Mouse (Mus musculus) forebrain, embryonic 12.5 days (tissue): Measurements from ENCODE around the gene Dock1. TPM values are rescaled to one million over a fixed set of nuclear protein-coding genes. Genes with fewer than 3 reads are reported as not detected.
A peak's percentile ranks its signal among the peaks of the same experiment; 100 is the strongest.

Experiments used
- ATAC-seq: fragments of 200-750 bp; cut with Nextera tagmentation; 2 replicates; pipeline ENCODE4 v1.8.0; 2017; ENCODE audit warnings: moderate TSS enrichment; ENCODE audit not compliant: low FRiP score
- H3K27ac ChIP-seq: fragments of 300-500 bp; sonication (generic); 2 replicates; pipeline ENCODE4 v1.5.1; 2016; ENCODE audit warnings: mild to moderate bottlenecking
- H3K27me3 ChIP-seq: fragments of 300-500 bp; sonication (generic); 2 replicates; pipeline ENCODE4 v1.6.1; 2016; ENCODE audit warnings: mild to moderate bottlenecking
- H3K36me3 ChIP-seq: fragments of 300-500 bp; sonication (generic); replicated peaks from 2 replicates; pipeline ENCODE4 v1.6.1; 2016; ENCODE audit warnings: mild to moderate bottlenecking
- H3K4me1 ChIP-seq: fragments of 300-500 bp; sonication (generic); 2 replicates; pipeline ENCODE4 v1.6.1; 2016
- H3K4me2 ChIP-seq: fragments of 300-500 bp; sonication (generic); 2 replicates; pipeline ENCODE4 v1.6.1; 2016; ENCODE audit warnings: mild to moderate bottlenecking, moderate library complexity
- H3K4me3 ChIP-seq: fragments of 300-500 bp; sonication (generic); replicated peaks from 2 replicates; pipeline ENCODE4 v1.5.1; 2016; ENCODE audit warnings: mild to moderate bottlenecking
- H3K9ac ChIP-seq: fragments of 300-500 bp; sonication (generic); 2 replicates; pipeline ENCODE4 v1.6.1; 2016; ENCODE audit warnings: mild to moderate bottlenecking
- H3K9me3 ChIP-seq: fragments of 300-500 bp; sonication (generic); 2 replicates; pipeline ENCODE4 v1.6.1; 2016
- WGBS: fragments of 180-500 bp; shearing (Covaris S2); methylation state at CpG from one replicate; pipeline ENCODE4 v1.1.7; 2016; 5-methylcytosine and 5-hydroxymethylcytosine counted together
- polyA plus RNA-seq: library from polyadenylated mRNA; unstranded; fragments of >200 nt; fragmentation: Nextera tagmentation; extraction: Ambion mirVana; gene quantifications from 2 replicates; pipeline ENCODE4 v1.2.1, GENCODE M21; 2016

Gene Dock1
- polyA plus RNA-seq, 1 experiment from 2014 or later, result 24.4 TPM

DNA sequence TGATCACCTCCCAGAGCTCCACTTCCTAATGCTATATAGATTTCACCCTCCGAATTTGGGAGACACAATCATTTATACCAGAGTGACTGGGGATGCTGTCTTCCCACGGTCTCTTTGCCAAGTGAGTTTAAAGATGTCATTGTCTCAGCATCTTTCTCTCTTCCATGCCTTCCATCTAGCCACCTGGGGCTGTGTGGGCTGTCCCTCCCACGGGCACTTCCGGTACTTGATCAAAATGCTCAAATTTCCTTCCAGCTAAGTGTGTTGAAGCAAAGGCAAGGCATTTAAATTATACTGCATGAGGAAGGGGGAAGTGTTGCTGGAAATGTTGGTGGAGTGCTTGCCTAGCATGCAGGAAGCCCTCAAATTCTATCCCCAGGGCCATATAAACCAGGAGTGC lies 388.6 kb downstream of the Dock1 start:
- 87% methylated on average over 4 of the region's 4 CpGs for WGBS
- Histone ChIP-seq H3K4me3 (no peak overlapping the region), H3K9me3 (0 out of 2 replicates have a peak, but pooled peaks cover 8% of the 10 kb centered on the region), H3K9ac (no peak overlapping the region), H3K36me3 (0 out of 2 replicates have a peak, but pooled peaks cover 3% of the 10 kb centered on the region), H3K4me2 (no peak overlapping the region), H3K27me3 (no peaks in the 10 kb centered on the region), H3K4me1 (no peaks in the 10 kb centered on the region), H3K27ac (no peak overlapping the region)
- ATAC-seq, result no peak

DNA sequence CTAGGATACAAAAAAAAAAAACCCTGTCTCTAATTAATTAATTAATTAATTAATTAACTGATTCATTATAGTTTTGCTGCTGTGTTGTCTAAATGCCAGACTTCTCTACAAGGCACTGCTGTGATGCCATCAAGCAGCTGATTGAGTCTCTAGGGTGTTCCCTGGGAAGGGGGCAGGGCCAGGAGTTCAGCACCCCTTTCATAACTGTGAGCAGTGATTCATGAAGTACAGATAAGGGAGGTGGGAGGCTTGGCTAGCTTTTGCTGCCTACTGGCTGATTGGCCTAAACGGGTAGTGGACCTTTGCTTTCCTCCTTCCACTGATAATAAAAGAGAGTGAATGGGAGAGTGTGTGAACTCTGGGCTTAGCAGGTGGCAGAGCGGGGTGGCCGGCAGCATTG lies 389.1 kb downstream of the Dock1 start:
- no peaks in the 10 kb centered on the region for H3K27me3 ChIP-seq
- no peak overlapping the region for H3K4me3 ChIP-seq
- no peak overlapping the region for H3K4me2 ChIP-seq
- no peak overlapping the region for H3K9ac ChIP-seq
- H3K4me1 ChIP-seq, result no peaks in the 10 kb centered on the region
- ATAC-seq, result no peak
- 0 out of 2 replicates have a peak, but pooled peaks cover 8% of the 10 kb centered on the region for H3K9me3 ChIP-seq
- H3K27ac ChIP-seq, result no peak overlapping the region
- H3K36me3 ChIP-seq, result 0 out of 2 replicates have a peak, but pooled peaks cover 3% of the 10 kb centered on the region
- 87% methylated on average over 3 of the region's 3 CpGs for WGBS

DNA sequence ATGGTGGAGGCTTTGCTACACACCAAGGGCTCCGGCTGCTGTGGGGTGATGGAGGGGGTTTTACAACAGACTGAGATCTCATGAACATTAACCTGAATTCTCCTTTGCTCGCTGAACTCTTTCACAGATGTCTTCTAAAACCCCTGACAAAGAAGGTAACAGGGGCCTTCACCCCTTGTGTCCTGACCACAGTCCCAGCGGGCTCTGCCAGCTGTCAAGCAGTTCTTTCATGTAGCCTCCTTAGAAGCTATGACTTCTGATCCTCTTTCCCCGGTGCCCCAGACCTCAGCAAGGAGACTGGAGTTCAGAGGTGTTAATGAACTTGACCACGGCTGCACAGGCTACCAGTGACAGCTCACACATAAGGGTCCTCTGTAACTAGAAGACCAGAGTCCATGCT lies 393.4 kb downstream of the Dock1 start:
- Histone ChIP-seq H3K36me3 (0 out of 2 replicates have a peak, but pooled peaks cover 3% of the 10 kb centered on the region), H3K4me2 (no peak overlapping the region), H3K4me3 (no peak overlapping the region), H3K27ac (no peak overlapping the region), H3K9ac (no peak overlapping the region), H3K27me3 (no peaks in the 10 kb centered on the region), H3K9me3 (0 out of 2 replicates have a peak, but pooled peaks cover 8% of the 10 kb centered on the region), H3K4me1 (peaks cover 8% of the 10 kb centered on the region)
- ATAC-seq, result no peak
- 89% methylated on average over 5 of the region's 5 CpGs for WGBS

DNA sequence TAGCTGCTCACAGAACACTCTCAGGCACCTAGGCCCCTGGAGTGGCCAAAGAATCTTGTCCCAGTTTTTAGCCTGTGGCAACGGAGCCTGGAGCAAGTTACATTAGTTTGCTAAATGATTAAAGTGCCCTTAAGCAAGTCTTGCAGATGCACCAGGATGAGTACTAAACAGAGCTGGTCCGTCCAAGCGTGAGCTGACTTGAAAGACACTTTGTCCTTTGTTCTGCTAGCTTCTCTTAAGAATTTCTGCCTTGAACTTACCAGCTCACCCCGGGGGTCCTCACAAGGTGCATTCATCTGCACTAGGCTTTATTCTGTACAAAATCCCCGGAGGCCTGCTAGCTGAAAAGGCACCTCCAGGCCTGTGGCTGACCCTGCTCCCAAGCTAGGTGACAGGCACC lies 394.8 kb downstream of the Dock1 start:
- Histone ChIP-seq H3K36me3 (0 out of 2 replicates have a peak, but pooled peaks cover 2% of the 10 kb centered on the region), H3K4me1 (peaks cover 8% of the 10 kb centered on the region), H3K9ac (no peak overlapping the region), H3K4me3 (no peak overlapping the region), H3K4me2 (no peak overlapping the region), H3K27me3 (no peaks in the 10 kb centered on the region), H3K27ac (no peak overlapping the region), H3K9me3 (peaks cover 5% of the 10 kb centered on the region; the same call in 1 of the 2 replicates)
- ATAC-seq, result no peak
- WGBS, result 18% methylated on average over 5 of the region's 5 CpGs

DNA sequence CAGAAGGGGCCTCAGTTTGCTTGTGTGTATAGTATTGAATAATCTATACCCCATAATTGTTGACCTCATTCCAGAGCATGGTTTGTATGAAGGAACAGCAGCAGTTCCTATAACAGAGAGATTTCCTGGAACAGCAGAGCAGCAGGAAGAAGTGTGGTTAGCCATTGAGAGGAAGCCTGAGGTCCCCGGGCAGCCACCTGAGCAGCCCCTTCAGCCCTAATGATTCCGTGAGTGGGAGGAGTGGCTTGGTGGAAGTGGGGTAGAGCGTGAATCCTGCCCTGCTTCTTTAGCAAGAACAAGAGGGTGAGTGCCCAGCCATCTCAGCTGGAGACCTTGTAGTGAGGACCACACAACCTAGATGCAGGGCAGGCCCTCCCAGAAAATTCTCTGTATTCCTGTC lies 398.4 kb downstream of the Dock1 start:
- no peak overlapping the region for H3K4me2 ChIP-seq
- H3K27ac ChIP-seq, result no peak overlapping the region
- ATAC-seq, result no peak
- WGBS, result 89% methylated on average over 3 of the region's 3 CpGs
- H3K9ac ChIP-seq, result no peak overlapping the region
- H3K4me3 ChIP-seq, result no peak overlapping the region
- no peaks in the 10 kb centered on the region for H3K27me3 ChIP-seq
- H3K36me3 ChIP-seq, result no peaks in the 10 kb centered on the region
- H3K4me1 ChIP-seq, result peaks cover 8% of the 10 kb centered on the region
- H3K9me3 ChIP-seq, result peaks cover 3% of the 10 kb centered on the region; the same call in 1 of the 2 replicates

DNA sequence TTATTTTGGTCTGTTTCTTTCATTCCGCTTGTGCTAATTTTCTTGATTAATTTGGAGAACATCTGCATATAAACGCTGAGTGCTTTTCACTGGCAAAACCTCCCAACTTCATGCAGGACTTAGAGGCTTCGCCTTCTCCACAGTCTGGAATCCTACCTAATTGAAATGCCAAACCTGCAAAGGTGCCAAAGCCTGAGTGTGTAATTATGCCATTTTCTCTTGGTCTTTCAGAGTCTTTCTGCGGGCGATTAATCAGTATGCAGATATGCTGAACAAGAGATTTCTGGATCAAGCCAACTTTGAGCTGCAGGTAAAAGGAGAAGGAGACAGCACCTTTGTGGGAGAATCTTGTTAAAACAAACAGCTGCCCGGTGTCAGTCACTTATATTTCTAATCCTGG lies 406.4 kb downstream of the Dock1 start:
- no peak overlapping the region for H3K9ac ChIP-seq
- no peak; the same call in 1 of the 2 replicates for ATAC-seq
- no peak overlapping the region for H3K4me2 ChIP-seq
- no peaks in the 10 kb centered on the region for H3K27me3 ChIP-seq
- H3K4me1 ChIP-seq, result peaks cover 8% of the 10 kb centered on the region; the same call in 1 of the 2 replicates
- H3K4me3 ChIP-seq, result no peak overlapping the region
- no peaks in the 10 kb centered on the region for H3K36me3 ChIP-seq
- WGBS, result 75% methylated on average over 6 of the region's 6 CpGs
- peak overlapping the region; percentile 20; the same call in 1 of the 2 replicates for H3K27ac ChIP-seq
- H3K9me3 ChIP-seq, result no peaks in the 10 kb centered on the region

DNA sequence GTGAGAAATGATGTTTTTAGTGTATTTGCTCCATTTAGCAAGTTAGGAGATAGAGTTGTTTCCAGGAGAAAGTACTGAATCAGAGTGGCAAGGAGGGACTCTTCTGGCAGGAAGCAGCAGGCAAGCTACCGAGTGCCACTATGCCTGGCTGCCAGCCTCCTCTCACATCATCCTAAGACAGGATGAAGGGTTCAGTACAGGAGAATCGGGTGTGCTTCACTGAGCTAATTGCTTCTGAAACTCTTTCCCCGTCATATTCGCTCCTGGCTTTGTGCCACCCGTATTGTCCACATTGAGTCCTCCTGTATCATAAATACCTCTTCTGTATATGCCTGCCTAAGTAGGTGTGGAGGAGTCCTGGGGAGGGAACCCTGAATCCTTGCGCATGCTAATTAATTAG lies 406.9 kb downstream of the Dock1 start:
- 51% methylated on average over 6 of the region's 6 CpGs for WGBS
- Histone ChIP-seq H3K27me3 (no peaks in the 10 kb centered on the region), H3K9ac (no peak overlapping the region), H3K36me3 (no peaks in the 10 kb centered on the region), H3K4me2 (no peak overlapping the region), H3K27ac (peak overlapping the region; percentile 20; the same call in 1 of the 2 replicates), H3K4me3 (no peak overlapping the region), H3K9me3 (no peaks in the 10 kb centered on the region), H3K4me1 (peaks cover 8% of the 10 kb centered on the region; the same call in 1 of the 2 replicates)
- ATAC-seq, result no peak; the same call in 1 of the 2 replicates

DNA sequence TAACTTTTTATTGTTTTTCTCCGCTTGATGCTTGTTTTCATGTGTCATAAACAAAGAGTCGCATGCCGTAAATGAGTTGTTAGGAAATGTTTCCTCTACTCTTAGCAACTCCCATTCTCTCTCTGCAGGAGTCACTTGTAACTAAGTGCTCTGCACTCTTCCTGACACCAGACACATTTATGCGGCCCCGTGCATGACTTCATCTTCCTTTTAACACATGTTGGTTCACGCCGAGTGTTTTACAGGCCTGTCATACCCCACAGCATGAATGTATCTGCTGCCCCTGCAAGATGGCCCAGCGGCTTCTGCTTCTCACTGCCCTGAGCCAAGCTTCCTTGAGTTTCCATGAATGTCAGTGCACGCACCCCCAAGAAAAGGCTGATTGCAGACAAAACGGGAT lies 407.4 kb downstream of the Dock1 start:
- Histone ChIP-seq H3K4me1 (peaks cover 8% of the 10 kb centered on the region; the same call in 1 of the 2 replicates), H3K27me3 (no peaks in the 10 kb centered on the region), H3K9me3 (no peaks in the 10 kb centered on the region), H3K9ac (no peak overlapping the region), H3K4me3 (no peak overlapping the region), H3K4me2 (no peak overlapping the region), H3K27ac (peak overlapping the region; percentile 20; the same call in 1 of the 2 replicates), H3K36me3 (no peaks in the 10 kb centered on the region)
- WGBS, result 66% methylated on average over 10 of the region's 10 CpGs
- ATAC-seq, result no peak

DNA sequence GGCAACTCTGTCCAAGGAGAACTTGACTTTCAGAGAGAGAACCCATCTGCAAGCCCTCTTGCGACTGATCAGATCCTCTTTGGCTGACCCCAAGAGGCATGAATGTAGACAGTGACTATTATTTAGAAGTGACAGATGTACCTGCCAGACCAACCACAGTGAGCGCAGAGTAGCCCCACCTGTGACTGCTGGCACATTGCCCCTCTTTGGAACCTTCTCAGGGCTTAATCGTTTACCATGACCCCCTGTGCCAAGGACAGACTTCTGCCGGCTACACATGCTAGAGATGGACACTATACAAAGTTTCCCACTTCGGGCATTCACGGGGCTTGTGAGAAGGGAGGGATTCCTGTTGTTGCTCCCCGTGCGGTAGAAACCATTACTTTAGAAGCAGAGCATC lies 413.0 kb downstream of the Dock1 start:
- Histone ChIP-seq H3K4me3 (no peak overlapping the region), H3K27me3 (no peaks in the 10 kb centered on the region), H3K9ac (no peak overlapping the region), H3K27ac (no peak overlapping the region), H3K9me3 (no peaks in the 10 kb centered on the region), H3K36me3 (no peaks in the 10 kb centered on the region), H3K4me2 (no peak overlapping the region), H3K4me1 (no peaks in the 10 kb centered on the region)
- no peak for ATAC-seq
- WGBS, result 93% methylated on average over 8 of the region's 8 CpGs

DNA sequence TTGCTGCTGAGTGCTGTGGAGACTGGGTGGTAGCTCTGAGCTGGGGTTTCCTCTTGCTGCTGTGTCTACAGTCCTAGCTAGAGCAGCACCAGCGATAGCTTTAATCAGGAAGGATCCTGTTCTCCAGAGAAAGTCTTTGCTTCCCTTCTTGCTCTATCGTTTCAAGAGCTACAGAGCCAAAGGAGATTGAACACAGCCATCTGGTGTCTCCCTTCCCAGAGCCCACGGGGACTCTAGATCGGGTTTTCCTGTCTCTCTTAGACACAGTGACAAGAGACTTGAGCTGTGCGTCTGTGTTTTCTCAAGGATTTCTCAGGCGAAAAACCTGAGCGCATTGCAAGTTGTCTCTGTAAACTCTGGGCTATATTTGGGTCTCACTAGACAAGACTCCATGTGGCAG lies 413.6 kb downstream of the Dock1 start:
- no peak overlapping the region for H3K9ac ChIP-seq
- no peaks in the 10 kb centered on the region for H3K27me3 ChIP-seq
- H3K27ac ChIP-seq, result no peak overlapping the region
- H3K4me2 ChIP-seq, result no peak overlapping the region
- no peak for ATAC-seq
- no peak overlapping the region for H3K4me3 ChIP-seq
- WGBS, result 91% methylated on average over 7 of the region's 7 CpGs
- H3K9me3 ChIP-seq, result no peaks in the 10 kb centered on the region
- H3K36me3 ChIP-seq, result no peaks in the 10 kb centered on the region
- no peaks in the 10 kb centered on the region for H3K4me1 ChIP-seq

DNA sequence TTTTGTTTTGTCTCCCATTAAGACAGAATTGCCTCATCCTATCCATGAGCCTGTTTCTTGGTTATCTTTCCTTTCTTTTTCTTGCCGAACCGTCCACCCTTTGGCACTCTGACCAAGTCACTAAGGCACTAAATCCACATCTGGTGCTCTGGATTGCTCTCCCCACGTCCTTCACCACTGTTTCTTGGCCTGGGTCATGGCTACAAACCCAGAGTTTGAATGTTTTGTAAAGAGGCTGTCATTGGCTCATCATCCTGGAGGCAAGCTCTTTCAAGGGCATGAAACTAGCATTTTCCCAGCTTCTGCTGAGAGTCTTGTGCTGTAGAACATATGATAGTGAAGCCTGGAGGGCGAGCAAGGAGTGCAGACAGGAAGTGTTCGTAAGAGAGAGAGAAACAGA lies 416.1 kb downstream of the Dock1 start:
- no peak for ATAC-seq
- 80% methylated on average over 5 of the region's 5 CpGs for WGBS
- Histone ChIP-seq H3K27me3 (no peaks in the 10 kb centered on the region), H3K4me1 (no peaks in the 10 kb centered on the region), H3K9me3 (no peaks in the 10 kb centered on the region), H3K36me3 (no peaks in the 10 kb centered on the region), H3K4me2 (no peak overlapping the region), H3K27ac (no peak overlapping the region), H3K4me3 (no peak overlapping the region), H3K9ac (no peak overlapping the region)

DNA sequence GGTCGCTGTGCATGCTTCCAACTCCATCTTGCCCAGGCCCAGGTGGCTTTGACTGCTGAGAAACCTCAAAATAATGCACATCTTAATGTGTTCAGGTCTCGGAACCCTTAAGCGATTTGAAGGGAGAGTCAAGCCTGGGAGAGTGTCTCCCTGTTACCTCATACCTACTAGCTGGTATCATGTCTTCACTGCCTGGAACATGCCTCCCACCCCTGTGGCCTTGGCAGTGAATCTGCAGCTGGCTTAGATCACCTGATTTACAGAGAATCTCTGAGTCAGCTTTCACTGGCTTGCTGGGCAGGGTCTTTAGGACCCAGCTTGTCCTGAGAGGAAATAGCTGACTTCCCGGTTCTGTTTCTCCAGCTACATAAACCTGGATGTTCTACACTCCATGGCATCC lies 419.2 kb downstream of the Dock1 start:
- Histone ChIP-seq H3K4me1 (no peaks in the 10 kb centered on the region), H3K9ac (no peak overlapping the region), H3K27me3 (no peaks in the 10 kb centered on the region), H3K9me3 (no peaks in the 10 kb centered on the region), H3K4me2 (no peak overlapping the region), H3K27ac (no peak overlapping the region), H3K36me3 (no peaks in the 10 kb centered on the region), H3K4me3 (no peak overlapping the region)
- 96% methylated on average over 4 of the region's 4 CpGs for WGBS
- no peak for ATAC-seq

DNA sequence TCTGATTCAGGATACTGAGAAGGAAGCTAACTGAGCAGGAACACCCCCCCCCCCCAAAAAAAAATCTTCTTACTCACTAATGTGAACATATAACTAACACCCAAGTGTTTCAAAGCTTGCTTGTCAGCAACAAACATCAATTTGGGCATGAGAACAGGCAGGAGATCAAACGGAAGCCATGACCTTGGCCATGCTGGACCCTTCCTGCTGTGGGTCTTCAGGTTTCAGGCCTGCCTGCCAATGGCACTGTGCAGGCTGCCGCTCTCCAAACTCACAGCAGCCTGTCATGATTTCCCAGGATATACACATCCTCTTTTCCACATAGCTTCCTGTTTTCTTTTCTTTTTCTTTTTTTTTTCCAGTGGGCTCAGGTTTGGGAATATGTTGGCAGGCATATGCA lies 423.4 kb downstream of the Dock1 start:
- no peak for ATAC-seq
- Histone ChIP-seq H3K27ac (no peak overlapping the region), H3K4me1 (no peaks in the 10 kb centered on the region), H3K36me3 (no peaks in the 10 kb centered on the region), H3K9ac (no peak overlapping the region), H3K9me3 (no peaks in the 10 kb centered on the region), H3K27me3 (no peaks in the 10 kb centered on the region), H3K4me3 (no peak overlapping the region), H3K4me2 (no peak overlapping the region)
- WGBS, result 84% methylated on average over 2 of the region's 2 CpGs
